Mouse (Mus musculus) cerebellum, adult 2 months (tissue): ENCODE results near the gene Dnal1. TPM values are rescaled to one million over a fixed set of nuclear protein-coding genes. Genes with fewer than 3 reads are reported as not detected.

Source experiments
- DNase-seq, 2 experiments: peaks; one replicate each; pipeline ENCODE4 v3.0.0; 2021
- H3K27ac ChIP-seq: fragments of 200-500 bp; 2 replicates; pipeline ENCODE4 v1.5.1; 2012; ENCODE audit warnings: low read length, control low read depth, inconsistent platforms; ENCODE audit not compliant: insufficient read depth
- H3K27me3 ChIP-seq: fragments of 200-500 bp; 2 replicates; pipeline ENCODE4 v1.6.1; 2012; ENCODE audit warnings: inconsistent platforms, mild to moderate bottlenecking, low read length, moderate library complexity; ENCODE audit not compliant: control insufficient read depth, insufficient read depth
- H3K4me1 ChIP-seq: fragments of 200-500 bp; 2 replicates; pipeline ENCODE4 v1.6.1; 2011; ENCODE audit warnings: low read length; ENCODE audit not compliant: control insufficient read depth, insufficient read depth
- H3K4me3 ChIP-seq: fragments of 200-500 bp; replicated peaks from 2 replicates; pipeline ENCODE3; 2011; ENCODE audit warnings: mild to moderate bottlenecking, low read depth, low read length, control low read depth; ENCODE audit not compliant: insufficient read depth
- CTCF ChIP-seq: fragments of 200-500 bp; IDR thresholded peaks from 2 replicates; pipeline ENCODE4 v1.5.1; 2011; ENCODE audit warnings: low read depth, mild to moderate bottlenecking, control low read depth, low read length, moderate library complexity, borderline replicate concordance; ENCODE audit not compliant: insufficient read depth
- POLR2A ChIP-seq: fragments of 200-500 bp; IDR thresholded peaks from 2 replicates; pipeline ENCODE4 v1.6.1; 2011; ENCODE audit warnings: low read length, control low read depth, borderline replicate concordance; ENCODE audit not compliant: insufficient read depth
- WGBS: fragments of 180-500 bp; shearing (Covaris S2); methylation state at CpG from one replicate; pipeline ENCODE4 v1.1.7; 2018; 5-methylcytosine and 5-hydroxymethylcytosine counted together
- polyA plus RNA-seq: library from polyadenylated mRNA; depleted of rRNA; stranded (reverse); fragments of >200 nt; gene quantifications from 2 replicates; pipeline ENCODE4 v1.2.3, GENCODE M21; 2012; rRNA removed

Dnal1 gene
- polyA plus RNA-seq, 1 experiment: 22.6 TPM

DNA sequence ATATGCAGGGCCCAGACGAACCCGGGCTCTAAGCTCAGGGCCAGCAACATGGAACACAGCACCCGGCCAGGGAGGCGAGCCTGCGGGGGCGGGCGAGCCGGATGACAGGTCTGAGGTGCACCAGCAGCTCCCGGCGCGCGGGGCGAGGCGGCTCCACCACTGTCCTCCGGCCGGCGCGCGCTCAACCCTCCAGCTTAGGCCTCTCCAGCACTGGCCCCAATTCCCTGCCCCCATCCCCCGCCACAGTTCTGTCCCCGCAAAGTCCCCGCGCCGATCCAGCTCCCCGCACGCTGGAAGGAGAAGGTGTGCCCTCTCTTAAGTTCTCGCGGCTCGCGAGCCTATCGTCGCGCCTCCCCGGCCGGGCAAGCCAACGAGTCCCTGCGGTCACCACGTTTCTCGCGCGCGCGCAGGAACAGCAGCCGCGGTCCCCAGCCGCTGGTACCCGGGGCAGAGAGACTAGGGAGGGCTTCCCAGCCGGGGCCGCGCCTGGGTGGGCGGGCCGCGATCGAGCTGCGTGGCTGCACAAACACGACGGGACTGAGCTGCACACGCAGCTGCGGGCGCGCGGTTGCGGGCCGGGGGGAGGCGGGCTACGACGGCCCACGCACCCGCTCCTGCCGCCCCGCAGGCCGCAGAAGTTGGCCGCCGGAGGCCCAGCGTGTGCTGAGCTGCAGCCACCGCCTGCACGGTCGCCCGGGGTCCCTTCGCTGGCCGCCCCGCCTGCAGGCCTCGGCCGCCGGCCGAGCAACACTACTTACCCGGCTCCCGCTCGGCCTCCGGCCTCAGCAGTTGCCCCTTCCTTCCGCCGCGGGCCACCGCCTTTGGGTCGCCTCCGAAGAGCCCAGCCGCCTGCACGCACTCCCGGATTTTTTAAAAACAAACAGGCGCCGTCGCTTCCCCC lies 78.8 kb downstream of the Dnal1 start:
- Histone ChIP-seq H3K4me1 (peaks cover 26% of the 10 kb centered on the region), H3K27me3 (no peaks in the 10 kb centered on the region), H3K4me3 (peak overlapping the region; percentile 62), H3K27ac (peak overlapping the region; percentile 92)
- peak; percentile 68 to 76 for DNase-seq
- under 1% methylated on average over 93 of the region's 102 CpGs for WGBS
- TF ChIP-seq CTCF (no peak), POLR2A (no peak)

DNA sequence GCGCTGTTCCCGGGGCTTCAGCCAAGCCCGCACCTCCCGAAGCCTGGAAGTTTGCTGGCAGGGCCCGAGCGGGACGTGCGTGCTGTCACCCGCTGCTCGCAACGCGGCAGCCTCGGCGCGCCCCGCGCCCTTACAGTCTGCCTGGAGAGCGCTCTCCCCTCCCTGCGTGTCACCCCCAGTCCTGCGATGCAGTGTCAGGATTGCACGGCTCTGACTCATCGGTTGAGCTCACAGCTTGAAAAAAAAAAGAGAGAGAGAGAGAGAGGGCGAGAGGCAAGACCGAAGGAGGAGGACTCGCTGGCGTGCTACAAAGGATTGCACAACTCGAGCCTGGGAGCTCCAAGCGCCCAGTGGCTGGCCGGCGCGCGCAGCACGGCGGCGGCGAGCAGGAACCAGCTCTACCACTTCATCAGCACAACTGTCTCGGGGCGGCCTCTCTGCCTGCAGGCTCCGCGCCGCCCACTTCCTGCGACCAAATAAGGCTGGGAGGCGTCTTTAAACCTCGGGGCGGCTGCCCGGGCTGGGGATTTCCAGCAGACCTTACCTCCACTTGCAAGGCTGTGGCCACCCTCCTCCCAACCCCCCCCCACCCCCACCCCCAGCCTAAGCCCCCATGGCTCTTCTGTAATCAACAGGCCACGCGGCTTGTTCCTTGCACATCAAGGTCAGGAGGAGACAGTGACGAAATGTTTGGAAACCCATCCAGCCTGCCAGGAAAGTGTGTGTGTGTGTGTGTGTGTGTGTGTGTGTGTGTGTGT lies 79.7 kb downstream of the Dnal1 start:
- WGBS: under 1% methylated on average over 49 of the region's 49 CpGs
- H3K27me3 ChIP-seq: no peaks in the 10 kb centered on the region
- TF ChIP-seq CTCF (no peak), POLR2A (peak; percentile 85; the same call in 1 of the 2 replicates)
- H3K27ac ChIP-seq: peak overlapping the region; percentile 92
- DNase-seq: peak; percentile 90 to 91
- H3K4me3 ChIP-seq: peak overlapping the region; percentile 62
- peaks cover 18% of the 10 kb centered on the region for H3K4me1 ChIP-seq

DNA sequence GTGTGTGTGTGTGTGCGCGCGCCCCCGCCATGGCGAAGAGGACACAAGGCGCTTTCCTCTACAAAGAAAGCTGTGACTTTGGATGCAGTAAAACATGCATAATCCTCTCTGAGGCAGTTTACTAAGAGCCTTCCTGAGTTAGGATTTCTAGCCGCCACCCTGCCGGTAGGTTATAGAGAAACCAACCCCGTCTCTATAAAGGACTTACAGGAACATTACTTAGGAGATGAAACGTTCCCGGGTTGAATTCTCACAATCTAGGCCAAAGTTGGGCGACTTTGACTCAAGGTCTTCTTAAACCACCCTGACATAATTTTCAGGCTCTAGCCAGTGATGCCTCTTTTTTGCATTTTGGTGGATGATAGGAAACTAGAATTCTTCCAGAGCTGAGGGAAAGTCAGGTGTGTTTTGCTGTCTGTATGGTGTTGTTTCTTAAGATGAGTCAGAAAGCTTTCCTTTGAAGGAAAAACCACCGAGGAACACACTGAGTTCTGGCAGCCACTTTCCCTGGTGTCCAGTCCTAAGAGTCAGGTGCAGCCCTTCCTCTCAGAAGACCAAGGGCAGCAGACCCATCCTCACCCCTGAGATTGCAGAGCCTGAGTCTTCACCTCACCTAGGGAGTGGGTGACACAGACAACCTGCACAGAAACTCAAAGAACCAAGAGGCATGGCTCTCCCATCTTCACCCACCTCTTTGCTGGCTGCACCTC lies 80.4 kb downstream of the Dnal1 start:
- H3K4me3 ChIP-seq: peak overlapping the region; percentile 62
- TF ChIP-seq CTCF: no peak
- no peak for TF ChIP-seq POLR2A
- WGBS: 4% methylated on average over 13 of the region's 13 CpGs
- H3K27ac ChIP-seq: peak overlapping the region; percentile 76; the same call in 1 of the 2 replicates
- no peaks in the 10 kb centered on the region for H3K27me3 ChIP-seq
- H3K4me1 ChIP-seq: peaks cover 11% of the 10 kb centered on the region
- peak in 1 of 2 experiments; percentile 22 for DNase-seq

DNA sequence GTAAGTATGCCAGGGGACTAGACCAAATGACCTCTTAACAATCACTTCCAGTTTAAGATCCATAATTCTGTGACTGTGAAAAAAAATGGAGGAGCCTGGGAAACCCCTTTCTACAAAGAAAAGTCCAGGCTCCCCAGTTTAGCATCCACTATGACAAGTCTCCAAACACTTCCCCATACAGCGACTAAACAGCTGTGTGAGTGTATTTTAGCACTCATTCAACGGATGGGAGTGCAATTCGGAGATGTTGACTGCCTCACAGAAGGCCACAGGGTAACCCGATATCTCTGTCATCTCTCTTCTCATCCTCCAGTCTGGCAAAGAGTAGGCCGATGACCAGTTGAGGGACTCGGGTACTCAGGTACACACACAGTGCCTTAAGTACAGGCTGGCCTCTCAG lies 81.0 kb downstream of the Dnal1 start:
- H3K27me3 ChIP-seq: no peaks in the 10 kb centered on the region
- 89% methylated on average over 6 of the region's 6 CpGs for WGBS
- H3K27ac ChIP-seq: no peak overlapping the region
- H3K4me1 ChIP-seq: peaks cover 8% of the 10 kb centered on the region
- H3K4me3 ChIP-seq: no peak overlapping the region
- TF ChIP-seq POLR2A (no peak), CTCF (no peak)
- no peak for DNase-seq

Other genes starting within 250 kb of the Dnal1 start
- 54.5 and 60.1 TPM in 2 replicates for gene Numb, start 192.4 kb upstream of the Dnal1 start, polyA plus RNA-seq
- gene Riox1, start 163.8 kb upstream of the Dnal1 start, polyA plus RNA-seq: 8.9 and 9.6 TPM in 2 replicates
- 0.03 and 0.05 TPM in 2 replicates for gene Heatr4, start 129.5 kb upstream of the Dnal1 start, polyA plus RNA-seq
- gene Acot2, start 126.5 kb upstream of the Dnal1 start, polyA plus RNA-seq: 6.4 and 6.8 TPM in 2 replicates
- 18.2 and 19.3 TPM in 2 replicates for gene Acot1, start 104.9 kb upstream of the Dnal1 start, polyA plus RNA-seq
- 0.24 and 0.43 TPM in 2 replicates for gene Acot4, start 76.0 kb upstream of the Dnal1 start, polyA plus RNA-seq
- gene Gm49366, start 75.4 kb upstream of the Dnal1 start, polyA plus RNA-seq: not detected in 2 replicates
- 0.61 and 0.62 TPM in 2 replicates for gene Acot3, start 62.2 kb upstream of the Dnal1 start, polyA plus RNA-seq
- gene Acot5, start 45.0 kb upstream of the Dnal1 start, polyA plus RNA-seq: 1.1 and 1.3 TPM in 2 replicates
- 5.5 and 6.6 TPM in 2 replicates for gene Acot6, start 13.7 kb upstream of the Dnal1 start, polyA plus RNA-seq
- 0.68 and 0.84 TPM in 2 replicates for gene Pnma1, start 34.1 kb downstream of the Dnal1 start, polyA plus RNA-seq
- 8.4 and 9.7 TPM in 2 replicates for gene Elmsan1, start 104.5 kb downstream of the Dnal1 start, polyA plus RNA-seq
- 28.8 and 30.2 TPM in 2 replicates for gene Ptgr2, start 170.9 kb downstream of the Dnal1 start, polyA plus RNA-seq
- gene Zfp410, start 202.5 kb downstream of the Dnal1 start, polyA plus RNA-seq: 44.4 and 52.4 TPM in 2 replicates
- 39.9 and 45.0 TPM in 2 replicates for gene Coq6, start 247.3 kb downstream of the Dnal1 start, polyA plus RNA-seq
- gene Fam161b, start 247.5 kb downstream of the Dnal1 start, polyA plus RNA-seq: 10.8 and 10.9 TPM in 2 replicates